Mouse (Mus musculus) heart, postnatal 10 days (tissue): ENCODE measurements around the gene Oasl1. TPM values are rescaled to one million over a fixed set of nuclear protein-coding genes. Genes with fewer than 3 reads are reported as not detected.
"Not testable (repeated sequence)": the region's sequence is repeated elsewhere in the genome, so short reads cannot be mapped to it uniquely, and the experiment has no call there.

Experiments used
- DNase-seq, 2 experiments: peaks; one replicate each; pipeline ENCODE4 v3.0.0; 2021
- intact Hi-C: fragments of 180-260 bp; cut with DNase I; formaldehyde crosslinking; loops from one replicate; pipeline ENCODE4 v1.15.1; 2025
- total RNA-seq, 2 experiments: library from RNA; stranded (reverse); gene quantifications; 2 replicates each; pipeline ENCODE4 v1.2.3; 2021

The Oasl1 gene
- total RNA-seq, 2 experiments from 2014 or later: 0.40 to 0.50 TPM

DNA sequence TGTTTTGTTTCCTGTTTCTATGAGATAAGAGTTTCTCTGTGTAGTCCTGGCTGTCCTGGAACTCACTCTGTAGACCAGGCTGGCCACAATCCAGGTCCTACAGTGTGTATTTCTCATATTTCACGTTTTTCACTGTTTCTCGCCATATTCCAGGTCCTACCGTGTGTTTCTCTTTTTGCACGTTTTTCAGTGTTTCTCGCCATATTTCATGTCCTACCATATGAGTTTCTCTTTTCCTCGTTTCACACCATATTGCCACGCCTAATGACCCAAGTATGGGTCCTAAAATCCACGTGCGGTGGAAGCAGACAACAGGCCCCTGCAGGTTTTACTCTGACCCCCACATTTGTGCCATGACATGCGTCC lies 691 bp upstream of the Oasl1 start:
- DNase-seq: no peak

GRCm38 (mm10) chr5:114926153-114926684 lies 3.2 kb downstream of the Oasl1 start:
- DNase-seq: no peak
- intact Hi-C loops: no loop called here

More for the DNA sequence above, 691 bp upstream of the Oasl1 start:
- intact Hi-C loops: no loop called here

DNA sequence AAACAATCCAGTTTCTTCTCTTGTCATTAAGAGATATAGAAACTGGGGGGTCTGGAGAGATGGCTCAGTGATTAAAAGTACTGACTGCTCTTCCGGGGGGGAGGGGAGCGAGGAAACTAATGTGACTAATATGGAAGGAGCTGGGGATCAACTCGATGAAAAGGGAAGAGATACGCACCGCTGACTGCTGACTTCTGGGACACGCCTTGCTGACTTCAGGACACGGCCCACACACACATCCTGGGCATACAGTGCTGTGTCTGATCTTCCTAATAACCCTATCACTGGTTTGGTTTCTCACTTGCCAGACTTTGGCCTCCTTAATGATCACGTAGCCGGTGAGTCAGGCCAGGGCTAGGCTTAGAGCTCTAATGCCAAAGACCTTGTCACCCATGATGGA lies 3.7 kb downstream of the Oasl1 start:
- intact Hi-C loops: no loop called here

GRCm38 (mm10) chr5:114931626-114932025 lies 8.6 kb downstream of the Oasl1 start:
- no peak for DNase-seq
- intact Hi-C loops: no loop called here

More for the DNA sequence above, 3.7 kb downstream of the Oasl1 start:
- no peak for DNase-seq

- DNase-seq: no peak
- intact Hi-C loops: no loop called here
Observed at GRCm38 (mm10) chr5:114933206-114933605, 10.2 kb downstream of the Oasl1 start.

DNA sequence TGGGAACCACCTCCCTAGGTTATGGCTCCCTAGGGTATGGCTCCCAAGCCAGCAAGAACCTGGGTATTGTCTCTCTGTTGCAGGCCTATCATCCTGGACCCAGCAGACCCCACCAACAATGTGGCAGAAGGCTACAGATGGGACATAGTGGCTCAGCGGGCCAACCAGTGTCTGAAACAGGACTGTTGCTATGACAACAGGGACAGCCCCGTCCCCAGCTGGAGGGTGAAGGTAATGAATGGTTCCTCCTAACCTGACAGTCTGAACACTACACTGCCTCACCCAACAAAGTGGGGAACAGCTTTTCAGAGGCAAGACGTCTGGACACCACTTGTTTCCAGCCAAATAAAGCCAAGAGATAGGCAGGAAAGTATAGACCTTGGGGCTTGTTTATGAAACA lies 12.8 kb downstream of the Oasl1 start:
- intact Hi-C loops: no loop called here
- no peak for DNase-seq

GRCm38 (mm10) chr5:114941138-114941537 lies 18.1 kb downstream of the Oasl1 start:
- intact Hi-C loops, DNase-seq: not testable (repeated sequence)

GRCm38 (mm10) chr5:114942074-114942765 lies 19.2 kb downstream of the Oasl1 start, which contains the start of gene 2210016L21Rik:
TSS of gene 2210016L21Rik (plus strand) at chr5:114942158.
- intact Hi-C loops: no loop called here
- DNase-seq: peak; percentile 88 to 92

DNA sequence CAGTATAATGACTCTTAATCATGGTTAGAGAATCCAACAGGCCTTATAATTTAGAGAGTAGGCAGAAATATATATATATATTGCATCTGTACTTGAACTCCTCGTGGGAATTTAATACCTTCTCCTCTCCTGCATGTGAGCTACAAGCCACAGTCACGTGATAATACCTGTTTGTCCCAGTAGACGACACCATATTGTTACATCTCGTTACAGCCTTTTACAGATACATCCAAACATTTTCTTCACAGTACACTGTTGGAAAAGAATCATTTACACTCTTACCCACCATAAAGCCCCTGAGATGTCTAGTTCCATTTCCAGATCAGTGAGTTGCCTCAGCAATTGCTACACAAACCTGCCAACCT lies 19.7 kb downstream of the Oasl1 start:
- intact Hi-C loops: no loop called here
- no peak for DNase-seq

- no peak for DNase-seq
- intact Hi-C loops: no loop called here
Observed at GRCm38 (mm10) chr5:114945072-114945471, 22.0 kb downstream of the Oasl1 start.

DNA sequence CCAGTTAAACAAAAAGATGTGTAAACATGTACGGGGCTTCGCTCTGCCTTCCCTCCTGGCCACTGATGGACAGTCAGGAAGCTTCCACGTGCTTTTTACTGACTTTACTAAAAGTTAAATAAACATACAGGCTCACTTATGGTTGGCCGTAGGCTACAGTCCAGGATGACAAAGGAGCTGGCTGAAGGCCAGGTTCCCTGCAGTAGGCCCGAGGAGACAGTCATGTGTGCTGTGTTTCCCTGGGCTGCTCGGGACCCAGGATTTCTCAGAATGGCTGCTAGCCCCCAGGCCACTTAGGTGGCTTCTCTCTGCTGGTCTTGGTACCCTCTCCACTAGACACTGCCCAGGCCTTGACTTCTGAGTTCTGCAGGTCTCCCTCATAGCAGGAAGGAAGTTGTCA lies 25.9 kb downstream of the Oasl1 start:
- intact Hi-C loops: no loop called here
- peak; percentile 66 to 67 for DNase-seq

- intact Hi-C loops: no loop called here
- no peak for DNase-seq
Observed at GRCm38 (mm10) chr5:114949316-114949715, 26.3 kb downstream of the Oasl1 start.

DNA sequence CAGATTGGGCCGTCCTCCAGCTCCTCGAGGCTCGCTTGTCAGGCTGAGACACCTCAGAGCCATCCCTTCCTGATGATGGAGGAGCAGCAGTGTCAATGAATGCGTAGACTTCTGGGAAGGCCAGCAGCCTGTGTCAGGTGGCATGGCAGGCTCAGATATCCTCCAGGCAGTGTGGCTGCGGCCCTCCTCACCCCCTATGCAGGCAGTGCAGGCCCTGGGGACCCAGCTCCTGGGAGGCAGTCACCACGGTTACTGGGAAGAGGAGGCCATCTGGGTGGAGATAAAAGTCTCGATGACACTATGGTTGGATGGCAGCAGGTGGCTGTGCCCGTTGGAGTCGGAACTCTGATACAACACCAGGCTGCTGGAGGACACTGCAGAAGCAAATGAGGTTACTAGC lies 26.8 kb downstream of the Oasl1 start:
- no peak for DNase-seq
- intact Hi-C loops: no loop called here

DNA sequence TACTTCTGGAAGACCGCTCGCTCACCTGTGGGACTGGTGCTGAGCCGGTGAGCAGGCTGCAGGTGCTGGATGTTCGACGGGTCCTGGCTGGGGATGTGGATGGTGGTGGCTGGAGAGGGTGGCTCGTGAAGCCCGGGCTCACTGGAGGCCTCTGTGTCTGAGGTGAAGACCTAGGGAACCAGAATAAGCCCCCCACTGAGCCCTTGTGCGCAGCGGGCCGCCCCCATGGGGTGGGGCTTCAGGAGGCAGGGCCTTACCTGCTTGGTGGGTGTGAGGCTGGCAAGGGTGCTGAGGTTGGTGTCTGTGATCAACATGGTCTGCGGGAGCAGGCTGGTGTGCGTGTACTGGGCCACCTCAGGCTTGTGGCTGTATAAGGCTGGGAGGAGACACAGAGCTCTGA lies 27.6 kb downstream of the Oasl1 start:
- no peak for DNase-seq
- intact Hi-C loops: no loop called here

DNA sequence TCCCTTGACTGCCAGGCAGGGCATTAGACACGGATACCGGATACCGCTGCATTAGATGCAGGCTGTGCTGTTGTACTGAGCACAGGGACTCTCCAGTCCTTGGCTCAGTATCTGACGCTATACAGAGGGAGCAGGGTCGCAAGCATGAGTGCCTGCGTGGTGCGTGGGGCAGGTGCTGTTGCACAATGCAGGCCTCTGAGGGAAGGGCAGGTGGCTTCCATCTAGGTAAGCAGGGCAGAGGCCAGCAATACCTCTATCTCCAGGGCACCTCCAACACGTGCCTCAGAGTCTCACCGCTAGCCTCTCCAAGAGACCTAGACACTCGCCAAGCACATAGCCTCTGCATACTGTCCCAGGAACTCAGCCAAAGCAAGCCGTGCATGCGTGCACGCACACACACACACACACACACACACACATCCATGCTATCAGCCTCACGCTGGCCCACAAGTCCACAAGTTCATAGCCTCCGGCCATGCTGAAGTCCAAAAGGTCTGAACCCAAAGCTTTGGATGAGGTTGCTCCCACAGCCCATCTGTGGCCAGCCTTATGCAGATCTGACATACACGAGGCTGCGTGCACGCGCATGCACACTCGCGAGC lies 28.3 kb downstream of the Oasl1 start:
- intact Hi-C loops: no loop called here
- no peak for DNase-seq

DNA sequence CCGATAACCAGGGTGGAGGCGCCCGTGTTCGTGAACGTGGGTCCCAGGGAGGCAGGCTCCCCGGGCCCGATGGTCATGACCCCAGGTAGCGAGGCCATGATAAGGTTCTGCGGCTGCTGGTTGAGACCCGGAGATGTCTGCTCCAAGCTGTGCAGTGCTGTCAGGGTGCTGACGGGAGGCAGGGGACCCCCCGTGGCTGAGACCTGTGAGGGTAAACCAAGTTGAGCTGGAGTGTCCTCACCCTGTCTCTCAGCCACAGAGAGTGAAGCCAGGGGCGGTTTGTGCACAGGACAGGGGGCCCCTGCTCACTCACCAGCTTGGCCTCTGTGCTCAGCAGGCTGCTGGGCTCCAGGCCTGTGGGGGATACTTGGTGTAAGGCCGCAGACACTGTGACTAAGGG lies 30.3 kb downstream of the Oasl1 start:
- intact Hi-C loops: no loop called here
- DNase-seq: no peak

- intact Hi-C loops: no loop called here
Observed at GRCm38 (mm10) chr5:114958069-114958468, 35.0 kb downstream of the Oasl1 start.

DNA sequence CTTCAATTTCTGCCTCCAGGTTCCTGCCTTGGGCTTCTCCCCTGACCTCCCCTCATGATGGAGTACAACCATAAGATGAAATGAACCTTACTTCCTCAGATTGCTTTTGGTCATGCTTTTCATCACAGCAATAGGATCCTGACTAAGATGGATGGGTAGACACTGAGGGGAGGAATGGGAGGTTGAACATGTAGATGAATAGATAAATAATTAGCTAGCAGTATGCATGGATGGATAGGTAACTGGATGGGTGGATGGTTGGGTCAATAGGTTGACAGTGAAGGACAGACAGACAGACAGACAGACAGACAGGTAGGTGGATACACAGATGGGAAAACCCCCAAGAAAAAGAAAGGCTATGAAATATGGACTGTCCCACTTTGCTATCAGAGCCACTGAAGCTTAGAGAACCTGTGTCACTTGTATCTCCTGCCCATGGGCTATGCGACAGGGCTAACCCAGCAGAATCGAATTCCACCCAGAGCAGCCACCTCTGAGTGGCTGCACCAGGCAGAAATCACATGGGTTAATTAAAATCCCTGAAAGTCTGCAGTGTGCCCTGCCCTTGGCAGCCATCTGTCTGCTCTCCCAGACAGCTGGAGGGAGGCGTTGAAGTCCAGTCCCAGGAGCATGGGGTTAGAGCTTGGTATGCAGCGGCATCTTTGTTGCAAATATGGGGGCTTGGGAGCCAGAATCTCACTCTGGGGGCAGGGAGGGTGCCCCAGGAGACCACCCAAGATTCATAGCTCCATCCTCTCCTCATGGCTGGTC lies 38.7 kb downstream of the Oasl1 start:
- DNase-seq: no peak
- intact Hi-C loops: no loop called here

More at GRCm38 (mm10) chr5:114958069-114958468, 35.0 kb downstream of the Oasl1 start:
- DNase-seq: no peak

- intact Hi-C loops: no loop called here
- DNase-seq: no peak
Observed at GRCm38 (mm10) chr5:114964315-114964966, 41.4 kb downstream of the Oasl1 start.

GRCm38 (mm10) chr5:114964967-114965898 lies 42.2 kb downstream of the Oasl1 start:
- no peak for DNase-seq
- intact Hi-C loops: no loop called here
